Mouse (Mus musculus): Measurements from ENCODE around the gene Xpnpep1.

Xpnpep1 gene

GRCm38 (mm10) chr19:52979020-52979711, 60.8 kb downstream of the Xpnpep1 start:
- DNase-seq: no peak

GRCm38 (mm10) chr19:52975564-52976185, 64.3 kb downstream of the Xpnpep1 start:
- DNase-seq: peak; percentile 85

- no peak for DNase-seq
Observed at GRCm38 (mm10) chr19:52966339-52966738, 73.7 kb downstream of the Xpnpep1 start.

GRCm38 (mm10) chr19:52962745-52963144, 77.3 kb downstream of the Xpnpep1 start:
- DNase-seq: no peak

GRCm38 (mm10) chr19:52922678-52923495, 117.1 kb downstream of the Xpnpep1 start:
- DNase-seq: peak; percentile 82

- DNase-seq: no peak
Observed at GRCm38 (mm10) chr19:52904182-52904581, 135.8 kb downstream of the Xpnpep1 start.

GRCm38 (mm10) chr19:52891807-52892442, 148.1 kb downstream of the Xpnpep1 start:
- no peak for DNase-seq
